Mouse (Mus musculus) urinary bladder, postnatal 36 days (tissue): ENCODE measurements around the gene Olfr105-ps.

Source experiments
- DNase-seq, 2 experiments: peaks; one replicate each; pipeline ENCODE4 v3.0.0; 2022; ENCODE audit warnings: low spot score in 2 of 2, mixed read lengths in 1 of 2

Olfr105-ps gene

GRCm38 (mm10) chr17:37378733-37379132 lies at the start of gene Olfr105-ps:
Gene Olfr105-ps, plus strand, starts transcription at chr17:37379033.
- DNase-seq, result no peak

DNA sequence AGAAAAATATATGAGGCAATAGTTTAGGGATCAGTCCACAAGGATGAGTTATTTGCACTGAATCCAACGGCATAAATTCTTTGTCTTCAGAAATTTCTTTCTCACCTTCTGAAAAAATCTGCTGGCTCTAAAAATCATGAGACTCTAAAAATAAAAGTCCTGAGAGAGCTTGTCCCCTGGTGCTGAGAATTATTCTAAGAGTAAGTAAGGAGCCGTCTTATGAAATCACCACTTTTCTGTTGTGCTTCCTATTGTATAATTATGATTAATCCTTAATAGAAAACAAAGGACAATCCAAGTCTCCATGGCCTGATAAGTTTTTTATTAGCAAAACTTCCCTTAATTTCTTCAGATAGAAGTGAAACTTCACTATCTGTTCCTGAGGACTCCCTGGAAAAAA lies 39.2 kb upstream of the Olfr105-ps start, which contains the start of gene Olfr103:
TSS of gene Olfr103 (minus strand) at position 101 of the 400 bp plus-strand sequence.
- DNase-seq, result no peak

DNA sequence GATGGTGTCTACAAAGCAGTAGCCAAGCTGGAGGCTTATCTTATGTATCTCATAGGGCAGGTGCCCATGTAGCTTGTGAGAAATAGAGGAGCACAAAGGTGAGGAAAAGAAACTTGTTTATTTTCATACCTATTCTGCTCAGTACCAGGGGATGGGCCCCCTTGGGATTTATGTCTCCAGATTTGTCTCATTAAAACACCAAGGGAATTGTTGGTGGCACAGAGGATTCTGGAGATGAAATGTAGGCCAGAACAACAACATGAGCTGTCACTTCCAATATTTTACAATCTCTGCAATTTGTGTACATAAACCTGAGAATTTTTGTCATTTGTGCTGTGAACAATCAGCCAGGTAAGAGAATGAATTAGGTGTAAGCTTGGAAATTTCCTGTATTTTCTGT lies 19.6 kb upstream of the Olfr105-ps start, which contains the start of gene Olfr104-ps:
TSS of gene Olfr104-ps (plus strand) at position 301 of the 400 bp plus-strand sequence.
- DNase-seq, result no peak

- no peak for DNase-seq
These were observed 11.3 kb downstream of the Olfr105-ps start, which contains the start of gene Olfr106-ps for GRCm38 (mm10) chr17:37390093-37390492. Gene Olfr106-ps, plus strand, starts transcription at chr17:37390393.

DNA sequence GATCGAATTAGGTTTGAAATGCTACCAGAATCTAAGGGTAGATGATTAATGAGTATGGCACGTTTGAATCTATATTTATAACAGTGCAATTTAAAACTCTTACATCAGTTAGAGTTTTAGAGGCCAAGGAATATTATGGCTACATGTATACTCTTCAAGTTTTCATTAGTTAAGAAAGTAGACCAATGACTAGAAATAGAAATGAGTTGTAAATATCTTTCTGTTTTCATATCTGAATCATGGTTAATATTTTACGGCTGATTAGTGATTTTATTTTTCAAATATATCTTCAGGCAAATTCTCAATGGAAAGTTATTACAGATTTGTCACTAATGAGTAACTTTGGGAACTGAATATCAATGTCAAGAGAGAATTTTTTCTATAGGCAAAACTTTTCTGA lies 20.1 kb downstream of the Olfr105-ps start, which contains the start of gene Olfr107:
TSS of gene Olfr107 (plus strand) at position 301 of the 400 bp plus-strand sequence.
- no peak for DNase-seq

DNA sequence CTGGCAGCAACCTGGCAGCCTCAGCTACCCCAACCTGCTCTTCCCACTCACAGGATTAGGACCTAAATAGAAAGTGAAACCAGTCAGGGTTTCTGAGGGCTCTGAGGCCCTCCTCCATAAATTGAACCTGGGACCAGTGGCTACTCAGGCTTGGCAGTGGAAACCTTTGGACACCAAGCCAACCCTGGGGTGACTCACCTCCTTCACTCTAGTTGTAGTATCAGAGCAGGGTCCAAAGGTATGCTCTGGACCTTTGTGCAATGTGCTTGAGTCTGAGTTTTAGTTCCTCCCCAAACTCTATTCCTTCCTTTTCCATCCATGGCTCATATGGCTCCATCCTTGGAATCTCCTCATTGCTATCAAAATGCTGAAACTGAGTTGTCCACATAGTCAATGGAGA lies 34.5 kb downstream of the Olfr105-ps start:
- DNase-seq, result no peak
